Mouse (Mus musculus): ENCODE data around the gene Treml1.

- TF ChIP-seq ZMIZ1 (IDR thresholded peaks at IDR 0.05; ENCODE audit: low read depth, low read length) (no peak), KAT2A (conservative IDR thresholded peaks at IDR 0.05; ENCODE audit: low read depth, low read length) (no peak), POLR2AphosphoS2 (IDR thresholded peaks at IDR 0.05; ENCODE audit: low read length) (no peak)
These were observed 34.1 kb upstream of the Treml1 start for GRCm38 (mm10) chr17:48325638-48326037.

Data from MEL (cell line).